Mouse (Mus musculus): ENCODE results near the gene Pakap. TPM values are rescaled to one million over a fixed set of nuclear protein-coding genes. Genes with fewer than 3 reads are reported as not detected.

Gene Pakap
- total RNA-seq, 4 experiments from 2014 or later: 2.5 to 5.5 (median 3.9) TPM

Other genes with a start within 250 kb of the Pakap start
- under 1 TPM in 3 of 4 experiments, not detected in 1; 0.17 to 0.79 (median 0.58) TPM for gene Palm2, start 133.9 kb upstream of the Pakap start, total RNA-seq (2022)
- 10 to 100 TPM; 16.7 to 33.5 (median 23.6) TPM for gene Akap2, start 149.5 kb downstream of the Pakap start, total RNA-seq (2022)

Measured in gastrocnemius, adult 8-10 months (tissue).